Mouse (Mus musculus) testis, adult 2 months (tissue): ENCODE measurements around the gene Tll2.

Source experiments
- CTCF ChIP-seq: fragments of 200-500 bp; IDR thresholded peaks from 2 replicates; pipeline ENCODE4 v1.5.1; 2012; ENCODE audit warnings: low read depth, mild to moderate bottlenecking, inconsistent platforms, low read length, moderate library complexity; ENCODE audit not compliant: control insufficient read depth, insufficient read depth, insufficient replicate concordance
- POLR2A ChIP-seq: fragments of 200-500 bp; IDR thresholded peaks from 2 replicates; pipeline ENCODE4 v1.6.1; 2012; ENCODE audit warnings: low read depth, mild to moderate bottlenecking, inconsistent platforms, low read length, moderate library complexity; ENCODE audit not compliant: control insufficient read depth

GRCm38 (mm10) chr19:41118346-41118745, 88.3 kb downstream of the Tll2 start:
- no peak for TF ChIP-seq POLR2A
- TF ChIP-seq CTCF = no peak
